In the genomic region with DNA sequence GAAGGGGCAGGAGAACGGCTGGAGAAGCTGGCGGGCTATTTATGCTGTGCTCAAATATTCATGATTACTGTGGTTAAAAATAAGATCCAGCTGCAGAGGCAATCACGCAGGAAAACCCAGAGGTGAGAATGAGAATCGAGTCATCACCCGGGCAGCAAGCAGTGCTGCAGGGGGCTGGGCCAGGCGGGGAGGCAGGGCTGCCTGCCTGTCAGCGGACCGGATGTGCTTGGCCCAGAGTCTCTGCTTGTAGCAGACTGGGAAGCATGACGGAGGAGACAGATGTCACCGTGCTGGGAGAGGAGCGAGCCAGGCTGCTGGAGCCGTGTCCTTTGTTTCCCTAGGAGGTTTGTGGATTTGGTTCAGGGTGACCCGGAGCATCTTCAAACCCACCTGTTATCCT, we compare ENCODE assay signal across 12 mouse cellular contexts. TPM values are rescaled to one million over a fixed set of nuclear protein-coding genes. Genes with fewer than 3 reads are reported as not detected.
DNase-seq lines count a peak whose midpoint lies in the region; ATAC-seq and TF ChIP-seq lines count a peak whose summit lies in the region.
"Had no signal": no experiment of that assay in that cellular context is flagged by ENCODE, and none has a peak within 500 bp of the region (broad histone marks: within the 10 kb centered on the region; RNA-seq: fewer than 3 reads in every experiment).

No protein-coding gene starts in this region.

- no peak overlapping the region for H3K27ac ChIP-seq in forebrain, embryonic 14.5 days (ENCODE audit: low read depth, low read length)
- H3K27ac ChIP-seq in forebrain, embryonic 10.5 days: no peak overlapping the region
- no peak overlapping the region for H3K27ac ChIP-seq in kidney, embryonic 16.5 days (ENCODE audit: low read length)
- no peak overlapping the region for H3K27ac ChIP-seq in liver, postnatal 0 days (ENCODE audit: low read depth)
- H3K27ac ChIP-seq: liver, embryonic 14.5 days had no signal

- no peak overlapping the region for H3K4me2 ChIP-seq in forebrain, embryonic 14.5 days (ENCODE audit: low read length)
- H3K4me2 ChIP-seq in kidney, embryonic 16.5 days (replicated peaks; ENCODE audit: low read depth, low read length): no peak overlapping the region
- H3K4me2 ChIP-seq in liver, postnatal 0 days (ENCODE audit: low read depth, low read length): no peak overlapping the region

- WGBS in forebrain, embryonic 14.5 days: 66% methylated on average over 13 of the region's 13 CpGs
- 74% methylated on average over 13 of the region's 13 CpGs for WGBS in forebrain, embryonic 10.5 days
- 37% methylated on average over 13 of the region's 13 CpGs for WGBS in kidney, embryonic 16.5 days
- WGBS in liver, postnatal 0 days (ENCODE audit: insufficient replicate concordance): 40% methylated on average over 13 of the region's 13 CpGs

- ATAC-seq in forebrain, embryonic 14.5 days: no peak
- no peak for ATAC-seq in kidney, embryonic 16.5 days (ENCODE audit: low FRiP score, low TSS enrichment)
- no peak for ATAC-seq in liver, postnatal 0 days
- ATAC-seq: Patski had no signal

- intact Hi-C loops in left cerebral cortex, postnatal 25 days (cut with DNase I): no loop called here

- no peak for TF ChIP-seq CTCF in brain, embryonic 14.5 days (IDR thresholded peaks at IDR 0.05; ENCODE audit: borderline replicate concordance, extremely low read depth, insufficient read depth, insufficient read length)
- no peak for TF ChIP-seq CTCF in liver, postnatal 0 days (IDR thresholded peaks at IDR 0.05; ENCODE audit: low read depth)

- no peaks in the 10 kb centered on the region for H3K36me3 ChIP-seq in forebrain, embryonic 14.5 days (ENCODE audit: control insufficient read depth, insufficient read depth, low read length)
- no peaks in the 10 kb centered on the region for H3K36me3 ChIP-seq in forebrain, embryonic 10.5 days (replicated peaks)
- no peaks in the 10 kb centered on the region for H3K36me3 ChIP-seq in kidney, embryonic 16.5 days (ENCODE audit: insufficient read depth, low read length)
- H3K36me3 ChIP-seq in liver, postnatal 0 days (replicated peaks; ENCODE audit: insufficient read depth, low read length): no peaks in the 10 kb centered on the region

- H3K27me3 ChIP-seq in forebrain, embryonic 14.5 days (replicated peaks; ENCODE audit: control insufficient read depth, insufficient read depth, low read length): no peaks in the 10 kb centered on the region
- no peaks in the 10 kb centered on the region for H3K27me3 ChIP-seq in forebrain, embryonic 10.5 days (ENCODE audit: poor library complexity, severe bottlenecking)
- 0 out of 2 replicates have a peak, but pooled peaks cover 3% of the 10 kb centered on the region for H3K27me3 ChIP-seq in kidney, embryonic 16.5 days (ENCODE audit: insufficient read depth, low read length)
- H3K27me3 ChIP-seq in liver, postnatal 0 days (ENCODE audit: insufficient read depth, low read length): no peaks in the 10 kb centered on the region

- TF ChIP-seq EP300 in liver, postnatal 0 days (IDR thresholded peaks at IDR 0.05; ENCODE audit: low read depth): no peak

- H3K4me3 ChIP-seq in forebrain, embryonic 14.5 days (ENCODE audit: low read depth, low read length): no peak overlapping the region
- H3K4me3 ChIP-seq in forebrain, embryonic 10.5 days: no peak overlapping the region
- no peak overlapping the region for H3K4me3 ChIP-seq in kidney, embryonic 16.5 days (ENCODE audit: low read length)
- no peak overlapping the region for H3K4me3 ChIP-seq in liver, postnatal 0 days (ENCODE audit: low read depth, low read length)

- no peaks in the 10 kb centered on the region for H3K4me1 ChIP-seq in forebrain, embryonic 14.5 days (ENCODE audit: control insufficient read depth, insufficient read depth, low read length)
- no peaks in the 10 kb centered on the region for H3K4me1 ChIP-seq in forebrain, embryonic 10.5 days
- H3K4me1 ChIP-seq in kidney, embryonic 16.5 days (ENCODE audit: insufficient read depth, low read length): peaks cover 4% of the 10 kb centered on the region; the same call in 1 of the 2 replicates
- no peaks in the 10 kb centered on the region for H3K4me1 ChIP-seq in liver, postnatal 0 days (ENCODE audit: insufficient read depth)

- TF ChIP-seq POLR2A in brain, embryonic 14.5 days (IDR thresholded peaks at IDR 0.05; ENCODE audit: borderline replicate concordance, extremely low read depth, insufficient read depth, insufficient read length, poor library complexity, severe bottlenecking): no peak

- no peaks in the 10 kb centered on the region; the same call in 1 of the 2 replicates for H3K9me3 ChIP-seq in forebrain, embryonic 14.5 days (replicated peaks; ENCODE audit: control insufficient read depth, low read length)
- no peaks in the 10 kb centered on the region for H3K9me3 ChIP-seq in forebrain, embryonic 10.5 days
- no peaks in the 10 kb centered on the region for H3K9me3 ChIP-seq in kidney, embryonic 16.5 days (ENCODE audit: low read length)
- no peaks in the 10 kb centered on the region for H3K9me3 ChIP-seq in liver, postnatal 0 days (ENCODE audit: low read length)

- H3K9ac ChIP-seq in forebrain, embryonic 14.5 days (ENCODE audit: low read length): no peak overlapping the region
- no peak overlapping the region for H3K9ac ChIP-seq in kidney, embryonic 16.5 days (replicated peaks; ENCODE audit: low read length)
- H3K9ac ChIP-seq in liver, postnatal 0 days (replicated peaks): no peak overlapping the region
- H3K9ac ChIP-seq: liver, embryonic 14.5 days had no signal

- peak; percentile 5 for DNase-seq in forebrain, embryonic 14.5 days (ENCODE audit: low spot score)
- no peak for DNase-seq in forebrain, embryonic 10.5 days (ENCODE audit: extremely low spot score, low spot score)
- peak; percentile 29 for DNase-seq in kidney, postnatal 14 days
- peak; percentile 42 for DNase-seq in brain, embryonic 14.5 days (ENCODE audit: low read depth)
- peak; percentile 18 to 46 for DNase-seq in left cerebral cortex, postnatal 25 days (ENCODE audit: low spot score in 2 of 2)
- DNase-seq in yolk sac, embryonic 10.5 days (ENCODE audit: low spot score): no peak
- no peak for DNase-seq in liver, postnatal 0 days
- DNase-seq: gastrocnemius, postnatal 25 days; retina, postnatal 1 day had no signal

RNA-seq across cellular contexts. Expression of a gene that starts 54.7 kb away (rescaled TPM):
- polyA plus RNA-seq in forebrain, embryonic 14.5 days (2014; fragmentation: Nextera tagmentation; extraction: Ambion mirVana): 17.4 and 19.9 TPM in 2 replicates
- 6.1 and 7.6 TPM in 2 replicates for polyA plus RNA-seq in forebrain, embryonic 10.5 days (2016; fragmentation: Nextera tagmentation; extraction: Ambion mirVana)
- 9.6 and 10.0 TPM in 2 replicates for polyA plus RNA-seq in kidney, embryonic 16.5 days (2015; fragmentation: Nextera tagmentation; extraction: Ambion mirVana)
- polyA plus RNA-seq in brain, embryonic 14.5 days (2012; rRNA removed): 96.8 and 122 TPM in 2 replicates
- 10 to 100 TPM; 72.1 to 76.6 TPM for total RNA-seq in left cerebral cortex, postnatal 25 days (2021)
- polyA plus RNA-seq in liver, postnatal 0 days (2015; fragmentation: Nextera tagmentation; extraction: Ambion mirVana): 12.7 and 14.5 TPM in 2 replicates

Comparison
In these comparisons a context has a peak if more than half of its experiments do, and no peak if none do; other contexts are left out.
1. DNase-seq: peak in forebrain, embryonic 14.5 days (single experiment), kidney, postnatal 14 days (single experiment), brain, embryonic 14.5 days (single experiment) and left cerebral cortex, postnatal 25 days (2 of 2); none in forebrain, embryonic 10.5 days (single experiment), yolk sac, embryonic 10.5 days (single experiment) and liver, postnatal 0 days (single experiment).